Mouse (Mus musculus) liver, adult 2 months (tissue): ENCODE measurements at regions not wholly inside any gene's neighbourhood (a gene's known extent, or its start where the extent isn't known, plus 50 kb on each side); places are given as distances from the start of the nearest gene placed in this dataset.

Experiments
- CTCF ChIP-seq: fragments of 200-500 bp; IDR thresholded peaks from 2 replicates; pipeline ENCODE4 v1.5.1; 2011; ENCODE audit warnings: low read depth, low read length, control low read depth
- POLR2A ChIP-seq: fragments of 200-500 bp; IDR thresholded peaks from 2 replicates; pipeline ENCODE4 v1.6.1; 2011; ENCODE audit warnings: low read length, control low read depth; ENCODE audit not compliant: insufficient read depth; ENCODE audit errors: extremely low read depth

DNA sequence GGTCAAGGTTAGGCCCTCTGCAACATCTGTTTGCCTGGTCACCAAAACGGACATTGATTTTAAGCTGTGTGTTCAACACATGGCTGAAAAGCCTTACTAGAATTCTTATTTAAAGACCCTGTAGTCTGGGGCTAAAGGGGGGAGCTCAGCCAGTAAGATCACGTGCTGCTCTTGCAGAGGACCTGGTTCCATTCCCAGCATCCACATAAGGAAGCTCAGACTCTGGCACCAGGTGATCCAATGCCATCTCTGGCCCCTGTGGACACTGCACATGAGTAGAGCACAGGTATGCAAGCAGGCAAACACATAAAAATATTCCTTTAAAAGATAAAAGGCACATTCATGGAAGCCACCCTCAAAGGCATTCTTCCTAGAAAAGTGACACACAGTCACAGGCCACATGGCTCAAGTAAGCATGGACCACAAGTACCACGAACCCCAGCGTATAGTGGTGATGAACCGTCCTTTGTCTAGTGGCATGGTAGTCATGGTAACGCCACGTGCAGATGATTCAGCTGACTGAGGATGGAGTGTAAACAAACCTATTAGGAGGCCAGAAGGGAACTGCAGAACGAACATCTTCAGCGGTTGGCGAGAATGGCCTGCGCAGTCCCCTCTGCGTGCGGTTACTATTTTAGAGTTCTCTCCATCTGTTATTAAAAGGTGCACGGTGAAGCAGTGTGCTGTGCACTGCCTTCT, 197.3 kb downstream of the Agtpbp1 start:
- TF ChIP-seq CTCF = no peak
- TF ChIP-seq POLR2A = no peak
